Mouse (Mus musculus): ENCODE measurements around the gene Olfr1382.
"Not testable (repeated sequence)": the region's sequence is repeated elsewhere in the genome, so short reads cannot be mapped to it uniquely, and the experiment has no call there.

The Olfr1382 gene

GRCm38 (mm10) chr11:49527947-49528346 lies at the start of gene Olfr1382:
Gene Olfr1382 (plus strand): TSS chr11:49528247.
- no peak for DNase-seq

- no peak for DNase-seq
Measured at GRCm38 (mm10) chr11:49485973-49486372, 42.1 kb upstream of the Olfr1382 start.

- not testable (repeated sequence) for DNase-seq
Measured at GRCm38 (mm10) chr11:49488770-49489169, 39.3 kb upstream of the Olfr1382 start, which contains the start of gene Olfr1385. Gene Olfr1385 (plus strand): TSS chr11:49489070.

GRCm38 (mm10) chr11:49518086-49518485 lies 10.0 kb upstream of the Olfr1382 start:
- no peak for DNase-seq

GRCm38 (mm10) chr11:49519348-49519747 lies 8.7 kb upstream of the Olfr1382 start, which contains the start of gene Olfr1383:
Gene Olfr1383 (plus strand): TSS chr11:49519648.
- DNase-seq, result no peak

GRCm38 (mm10) chr11:49532761-49533160 lies 4.7 kb downstream of the Olfr1382 start:
- DNase-seq, result no peak

- peak in 1 of 2 experiments; percentile 5 for DNase-seq
Measured at GRCm38 (mm10) chr11:49536631-49537030, 8.6 kb downstream of the Olfr1382 start.

GRCm38 (mm10) chr11:49543149-49543548 lies 15.1 kb downstream of the Olfr1382 start, which contains the start of gene Olfr1381:
Gene Olfr1381 (plus strand): TSS chr11:49543449.
- not testable (repeated sequence) for DNase-seq

GRCm38 (mm10) chr11:49554033-49554432 lies 26.0 kb downstream of the Olfr1382 start:
- peak in 1 of 2 experiments; percentile 19 for DNase-seq

- not testable (repeated sequence) for DNase-seq
Measured at GRCm38 (mm10) chr11:49556578-49556977, 28.5 kb downstream of the Olfr1382 start, which contains the start of gene Olfr1380. Gene Olfr1380 (plus strand): TSS chr11:49556878.

- peak in 1 of 2 experiments; percentile 1 for DNase-seq
Measured at GRCm38 (mm10) chr11:49575054-49575453, 47.0 kb downstream of the Olfr1382 start.

GRCm38 (mm10) chr11:49580452-49580851 lies 52.4 kb downstream of the Olfr1382 start:
- not testable (repeated sequence) for DNase-seq

Data from kidney, postnatal 36 days (tissue).